Mouse (Mus musculus) ES-CJ7 (cell line): Measurements from ENCODE around the gene Zswim7.
A peak's percentile ranks its signal among the peaks of the same experiment; 100 is the strongest.
"Not testable (repeated sequence)": the region's sequence is repeated elsewhere in the genome, so short reads cannot be mapped to it uniquely, and the experiment has no call there.

Experiments
- DNase-seq: peaks from one replicate; pipeline ENCODE4 v3.0.0; 2011; ENCODE audit warnings: low read depth, low spot score

Gene Zswim7

GRCm38 (mm10) chr11:62280675-62281600, at the start of gene Zswim7, which contains the start of gene Ttc19:
Gene Zswim7 (minus strand): TSS chr11:62281375.
Gene Ttc19 (plus strand): TSS chr11:62281473.
- peak; percentile 93 for DNase-seq

GRCm38 (mm10) chr11:62323659-62324058, 42.5 kb upstream of the Zswim7 start:
- DNase-seq = no peak

- DNase-seq = no peak
Measured at GRCm38 (mm10) chr11:62320097-62320496, 38.9 kb upstream of the Zswim7 start.

- no peak for DNase-seq
Measured at GRCm38 (mm10) chr11:62317746-62318145, 36.6 kb upstream of the Zswim7 start.

GRCm38 (mm10) chr11:62314984-62315383, 33.8 kb upstream of the Zswim7 start:
- DNase-seq = no peak

- no peak for DNase-seq
Measured at GRCm38 (mm10) chr11:62309296-62309695, 28.1 kb upstream of the Zswim7 start.

DNA sequence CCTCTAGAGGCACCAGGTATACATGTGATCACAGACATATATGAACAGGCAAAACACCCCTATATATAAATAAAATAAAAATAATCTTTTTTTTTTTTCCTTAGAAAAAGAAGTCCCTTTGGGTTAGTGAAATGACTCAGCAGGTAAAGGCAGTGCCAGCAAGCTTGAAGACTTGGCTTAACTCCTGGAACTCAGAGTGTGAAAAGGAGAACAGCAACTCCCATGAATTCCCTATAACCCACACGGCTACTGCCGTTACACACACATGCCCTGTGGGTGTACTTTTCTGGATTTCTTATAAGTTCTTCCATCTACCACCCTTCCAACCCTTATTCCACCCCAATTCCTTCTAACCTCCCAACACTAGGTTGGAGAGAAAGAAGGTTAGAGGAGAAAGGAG, 24.7 kb upstream of the Zswim7 start:
- DNase-seq = no peak

- DNase-seq = no peak
Measured at GRCm38 (mm10) chr11:62298883-62299282, 17.7 kb upstream of the Zswim7 start.

GRCm38 (mm10) chr11:62294121-62294520, 12.9 kb upstream of the Zswim7 start:
- no peak for DNase-seq

DNA sequence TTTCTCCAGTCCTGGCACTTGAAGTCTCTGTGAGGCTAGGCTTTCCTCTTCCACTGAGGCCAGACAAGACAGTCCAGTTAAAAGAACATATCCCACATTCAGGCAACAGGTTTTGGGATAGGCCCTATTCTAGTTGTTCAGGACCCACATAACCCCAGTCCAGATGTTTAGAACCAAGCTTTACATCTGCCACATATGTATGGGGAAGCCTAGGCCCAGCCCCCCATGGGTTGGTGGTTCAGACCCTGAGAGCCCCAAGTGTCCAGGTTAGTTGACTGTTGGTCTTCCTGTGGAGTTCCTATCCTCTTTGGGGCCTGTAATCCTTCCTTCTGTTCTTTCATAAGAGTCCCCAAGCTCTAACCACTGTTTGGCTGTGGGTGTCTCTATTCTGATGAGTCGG, 6.5 kb upstream of the Zswim7 start:
- no peak for DNase-seq

- DNase-seq = no peak
Measured at GRCm38 (mm10) chr11:62285020-62285419, 3.8 kb upstream of the Zswim7 start.

DNA sequence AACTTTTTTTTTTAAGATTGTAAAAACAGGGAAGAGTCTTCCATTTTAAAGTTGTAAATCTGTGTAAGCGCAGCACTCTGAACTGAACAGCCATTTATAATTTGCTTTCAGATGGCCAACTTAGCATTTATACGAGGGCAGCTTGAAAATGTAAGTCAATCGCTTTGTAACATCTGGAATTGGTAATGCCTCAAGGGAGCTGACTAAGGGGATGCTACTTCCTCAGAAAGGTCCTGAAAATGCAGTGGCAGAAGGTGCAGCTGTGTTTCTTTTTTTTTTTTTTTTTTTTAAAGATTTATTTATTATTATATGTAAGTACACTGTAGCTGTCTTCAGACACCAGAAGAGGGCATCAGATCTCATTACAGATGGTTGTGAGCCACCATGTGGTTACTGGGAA, 2.8 kb upstream of the Zswim7 start:
- not testable (repeated sequence) for DNase-seq

GRCm38 (mm10) chr11:62281601-62281997, 424 bp upstream of the Zswim7 start:
- peak; percentile 68 for DNase-seq

- DNase-seq = peak; percentile 86
Measured at GRCm38 (mm10) chr11:62278027-62278426, 3.1 kb downstream of the Zswim7 start.

GRCm38 (mm10) chr11:62277086-62277485, 4.1 kb downstream of the Zswim7 start:
- no peak for DNase-seq

DNA sequence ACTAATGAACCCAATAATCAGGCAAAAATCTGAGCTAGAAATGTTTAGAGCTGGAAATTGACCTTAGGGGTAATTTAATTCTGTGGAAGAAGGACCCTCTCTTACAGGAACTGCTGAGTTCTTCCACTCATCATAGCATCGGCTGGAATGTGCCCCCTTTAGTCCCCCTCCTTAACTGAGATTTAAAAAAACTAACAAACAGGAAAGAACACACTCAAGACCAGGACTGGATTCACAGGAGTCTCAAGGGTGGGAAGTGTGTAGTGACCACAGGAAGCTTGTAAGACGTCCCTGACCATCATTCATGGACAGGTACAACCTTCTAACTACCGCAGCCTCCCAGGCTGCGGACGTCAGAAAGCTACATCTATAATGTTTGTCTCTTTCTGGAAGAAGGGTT, 10.3 kb downstream of the Zswim7 start:
- no peak for DNase-seq

DNA sequence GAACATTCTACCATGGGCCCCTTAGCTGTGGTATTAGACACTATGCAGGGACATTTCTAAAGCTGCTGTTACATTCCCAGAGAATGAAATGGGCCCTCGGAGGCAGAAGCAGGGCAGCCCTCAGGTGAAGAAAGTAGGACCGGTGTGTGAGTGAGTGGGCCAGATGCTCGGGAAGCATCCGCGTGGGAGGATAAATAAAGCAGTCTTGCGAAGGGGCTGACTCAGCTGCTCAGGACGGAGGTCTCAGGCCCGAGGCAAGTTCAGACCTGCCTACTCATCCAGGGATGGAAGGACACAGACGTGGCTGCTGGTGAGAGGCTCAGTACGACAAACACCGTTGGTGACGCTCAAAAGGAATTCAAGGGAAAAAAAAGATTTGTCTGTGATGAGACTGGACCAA, 12.1 kb downstream of the Zswim7 start:
- no peak for DNase-seq

- no peak for DNase-seq
Measured at GRCm38 (mm10) chr11:62268381-62268780, 12.8 kb downstream of the Zswim7 start.

DNA sequence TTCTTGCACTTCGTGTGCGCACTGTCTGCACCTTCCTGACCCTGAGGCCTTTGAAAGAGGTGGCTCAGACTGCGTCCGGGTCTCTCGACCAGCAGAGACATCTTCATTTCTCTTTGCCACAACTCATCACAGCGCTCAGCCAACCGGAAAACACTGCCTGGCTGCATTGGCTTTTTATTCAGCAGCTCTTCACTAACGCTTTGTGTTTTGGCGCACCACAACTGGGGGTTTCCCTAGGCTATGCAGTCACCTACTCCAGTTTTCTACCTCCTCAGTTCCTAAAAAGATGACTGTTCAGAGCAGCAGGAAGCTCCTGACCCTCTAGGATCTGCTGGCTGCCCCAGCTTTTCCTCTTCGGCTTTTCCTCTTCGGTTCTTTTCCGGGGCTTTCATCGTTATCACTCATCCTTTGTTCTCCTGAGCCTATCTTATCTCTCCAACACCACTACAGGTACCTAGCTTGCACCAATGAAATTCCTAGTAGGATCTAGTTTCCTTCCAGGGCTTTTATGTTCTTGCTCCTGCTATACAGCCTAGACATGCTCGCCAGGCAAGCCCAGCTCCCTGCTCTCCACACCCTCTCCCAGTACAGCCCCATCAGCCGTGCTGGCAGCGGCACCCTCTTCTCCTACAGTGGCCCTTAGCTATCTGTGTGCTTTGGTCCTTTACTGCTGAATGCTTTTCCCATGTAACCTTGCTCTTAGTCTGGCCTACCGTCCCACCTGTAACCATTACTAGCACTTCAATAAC, 14.5 kb downstream of the Zswim7 start:
- no peak for DNase-seq

GRCm38 (mm10) chr11:62265642-62266041, 15.5 kb downstream of the Zswim7 start:
- no peak for DNase-seq

- no peak for DNase-seq
Measured at GRCm38 (mm10) chr11:62264018-62264417, 17.2 kb downstream of the Zswim7 start.

- no peak for DNase-seq
Measured at GRCm38 (mm10) chr11:62263599-62263998, 17.6 kb downstream of the Zswim7 start.

DNA sequence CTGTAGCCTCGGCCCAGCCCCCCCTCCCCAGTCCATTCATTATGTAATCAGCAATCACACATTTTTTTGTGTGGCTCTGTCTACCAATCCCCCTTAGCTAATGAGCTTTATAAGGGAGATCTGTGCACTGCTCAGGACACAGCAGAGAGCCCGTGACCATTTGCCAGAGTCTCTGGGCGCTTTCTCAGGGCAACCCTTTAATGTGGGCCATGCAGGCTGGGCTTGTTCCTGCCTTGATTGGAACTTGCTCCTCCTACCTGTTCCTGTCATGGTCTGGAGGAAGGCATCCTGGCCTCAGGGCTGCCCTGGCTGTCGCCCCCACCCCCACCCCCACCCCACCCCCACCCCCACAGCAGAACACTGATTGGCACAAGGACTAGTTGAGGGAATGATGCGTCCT, 22.0 kb downstream of the Zswim7 start:
- DNase-seq = no peak
